Mouse (Mus musculus) heart, adult 2 months (tissue): ENCODE data around the gene Fryl.

ENCODE experiments used
- CTCF ChIP-seq: fragments of 200-600 bp; IDR thresholded peaks from 2 replicates; pipeline ENCODE4 v1.8.1; 2022; ENCODE audit warnings: antibody characterized with exemption, mild to moderate bottlenecking, moderate library complexity
- EP300 ChIP-seq: fragments of 200-500 bp; IDR thresholded peaks from 2 replicates; pipeline ENCODE4 v1.6.1; 2011; ENCODE audit warnings: low read depth, low read length, control low read depth; ENCODE audit not compliant: insufficient read depth
- POLR2A ChIP-seq: fragments of 200-500 bp; IDR thresholded peaks from 2 replicates; pipeline ENCODE4 v1.6.1; 2011; ENCODE audit warnings: mild to moderate bottlenecking, low read depth, low read length, control low read depth; ENCODE audit not compliant: insufficient read depth

DNA sequence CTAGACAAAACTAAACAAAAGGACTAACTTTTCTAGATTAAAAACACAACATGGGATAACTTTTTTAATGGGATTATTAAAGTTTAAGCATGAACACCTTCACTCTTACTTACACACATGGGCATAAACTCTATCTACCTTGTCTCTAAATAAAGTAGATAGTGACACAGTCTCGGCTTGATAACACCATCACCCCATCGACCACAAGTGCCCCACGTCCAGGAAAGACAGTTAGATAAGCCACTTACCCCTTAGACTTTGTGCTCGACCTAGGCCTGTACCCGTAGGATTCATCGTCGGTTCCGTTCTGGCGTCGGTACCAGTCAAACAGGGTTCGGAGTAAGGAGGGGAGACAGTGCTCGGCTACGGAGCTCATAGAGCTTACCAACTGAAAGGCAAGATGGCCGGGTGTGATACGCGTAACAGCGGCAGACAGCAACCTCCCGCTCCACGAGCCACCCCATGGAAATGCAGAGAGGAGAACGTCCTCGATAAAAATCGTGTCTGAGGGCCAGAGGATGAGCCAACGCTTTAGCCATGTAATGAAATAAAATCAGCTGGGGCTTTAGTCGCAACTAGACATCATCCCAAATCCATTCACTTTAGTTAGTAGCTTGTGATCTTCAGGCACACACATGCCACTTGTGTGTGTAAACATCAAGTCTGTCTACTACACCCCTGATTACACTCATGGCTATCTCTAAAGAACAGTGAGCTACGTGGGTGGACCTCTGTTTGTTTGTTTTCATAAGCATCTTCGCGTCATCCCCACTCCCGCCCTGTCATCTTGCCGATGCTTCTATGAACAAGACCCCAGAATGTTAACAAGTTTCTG, 123.2 kb downstream of the Fryl start:
- TF ChIP-seq EP300, result no peak
- TF ChIP-seq CTCF, result no peak
- TF ChIP-seq POLR2A, result no peak
